Mouse (Mus musculus) CH12.LX (cell line): ENCODE results near the gene Pycr2. TPM values are rescaled to one million over a fixed set of nuclear protein-coding genes. Genes with fewer than 3 reads are reported as not detected.
A peak's percentile ranks its signal among the peaks of the same experiment; 100 is the strongest.

Experiments used
- DNase-seq: peaks from one replicate; pipeline ENCODE4 v3.0.0-alpha.2; 2013; ENCODE audit errors: extremely low read depth
- H3K27ac ChIP-seq: 2 replicates; pipeline ENCODE4 v1.5.1; 2012; ENCODE audit warnings: low read depth, mild to moderate bottlenecking, control low read depth, moderate library complexity; ENCODE audit not compliant: insufficient read depth
- H3K27me3 ChIP-seq: replicated peaks from 2 replicates; pipeline ENCODE3; 2012; ENCODE audit warnings: inconsistent platforms
- H3K36me3 ChIP-seq, 2 experiments: replicated peaks in 1 of 2; 2 replicates each; pipeline versions ENCODE3 to v1.6.1; 2012; ENCODE audit warnings: inconsistent platforms in 1 of 2, low read length in 1 of 2, mild to moderate bottlenecking in 1 of 2, mixed read lengths in 1 of 2, moderate library complexity in 1 of 2; ENCODE audit not compliant: control insufficient read depth in 1 of 2, insufficient read depth in 1 of 2
- H3K4me1 ChIP-seq, 2 experiments: 2 replicates each; pipeline ENCODE4 v1.6.1; 2012; ENCODE audit warnings: inconsistent platforms in 1 of 2, moderate library complexity in 1 of 2; ENCODE audit not compliant: insufficient read depth in 2 of 2, control insufficient read depth in 1 of 2
- H3K4me2 ChIP-seq: 2 replicates; pipeline ENCODE4 v1.6.1; 2012; ENCODE audit warnings: low read depth, mild to moderate bottlenecking, control low read depth; ENCODE audit not compliant: poor library complexity, insufficient read depth, severe bottlenecking
- H3K4me3 ChIP-seq, 3 experiments: fragments of 150-350 bp in 1 of 3; sonication (generic) in 1 of 3; replicated peaks in 1 of 3; 2 replicates each; pipeline versions ENCODE3 to v1.5.1; 2011 to 2012; ENCODE audit warnings: low read depth in 2 of 3, low read length in 2 of 3, mild to moderate bottlenecking in 2 of 3, moderate library complexity in 2 of 3, control low read depth in 1 of 3, improper control_type of control experiment in 1 of 3, inconsistent platforms in 1 of 3, mixed read lengths in 1 of 3; ENCODE audit not compliant: poor library complexity in 1 of 3
- H3K79me2 ChIP-seq: replicated peaks from 2 replicates; pipeline ENCODE4 v1.6.1; 2012; ENCODE audit warnings: mild to moderate bottlenecking, moderate library complexity; ENCODE audit not compliant: control insufficient read depth, poor library complexity, insufficient read depth, severe bottlenecking; ENCODE audit errors: extremely low read depth
- H3K9ac ChIP-seq: 2 replicates; pipeline ENCODE4 v1.6.1; 2012; ENCODE audit warnings: low read depth, mild to moderate bottlenecking, control low read depth, moderate library complexity; ENCODE audit not compliant: insufficient read depth
- H3K9me3 ChIP-seq: replicated peaks from 2 replicates; pipeline ENCODE3; 2012; ENCODE audit warnings: low read length, inconsistent platforms, mixed read lengths
- CHD1 ChIP-seq: IDR thresholded peaks from 2 replicates; pipeline ENCODE4 v1.6.1; 2012; ENCODE audit warnings: low read depth, low read length, improper control_type of control experiment, inconsistent platforms
- ELF1 ChIP-seq: IDR thresholded peaks from 2 replicates; pipeline ENCODE4 v1.6.1; 2014; ENCODE audit warnings: low read depth, mild to moderate bottlenecking, inconsistent platforms, low read length, improper control_type of control experiment
- EP300 ChIP-seq: IDR thresholded peaks from 2 replicates; pipeline ENCODE4 v1.6.1; 2011; ENCODE audit warnings: low read length, improper control_type of control experiment
- HCFC1 ChIP-seq: IDR thresholded peaks from 2 replicates; pipeline ENCODE4 v1.6.1; 2012; ENCODE audit warnings: low read depth, mild to moderate bottlenecking, inconsistent platforms, low read length, improper control_type of control experiment
- IRF4 ChIP-seq: IDR thresholded peaks from 2 replicates; pipeline ENCODE4 v1.6.1; 2014; ENCODE audit warnings: low read depth, mild to moderate bottlenecking, inconsistent platforms, low read length, improper control_type of control experiment
- JUND ChIP-seq: conservative IDR thresholded peaks from 2 replicates; pipeline ENCODE4 v1.6.1; 2011; ENCODE audit warnings: low read depth, low read length, improper control_type of control experiment
- KAT2A ChIP-seq: IDR thresholded peaks from 2 replicates; pipeline ENCODE4 v1.6.1; 2012; ENCODE audit warnings: low read length, improper control_type of control experiment, inconsistent platforms; ENCODE audit not compliant: insufficient replicate concordance
- MEF2A ChIP-seq: IDR thresholded peaks from 2 replicates; pipeline ENCODE4 v1.6.1; 2014; ENCODE audit warnings: low read depth, mild to moderate bottlenecking, inconsistent platforms, low read length, improper control_type of control experiment, borderline replicate concordance
- MXI1 ChIP-seq: IDR thresholded peaks from 2 replicates; pipeline ENCODE4 v1.6.1; 2011; ENCODE audit warnings: mild to moderate bottlenecking, low read depth, low read length, improper control_type of control experiment
- NRF1 ChIP-seq: IDR thresholded peaks from 2 replicates; pipeline ENCODE4 v1.6.1; 2014; ENCODE audit warnings: low read depth, mild to moderate bottlenecking, inconsistent platforms, low read length, improper control_type of control experiment, moderate library complexity
- POLR2A ChIP-seq: IDR thresholded peaks from 2 replicates; pipeline ENCODE4 v1.6.1; 2011; ENCODE audit warnings: low read depth, mild to moderate bottlenecking, improper control_type of control experiment, low read length
- TBP ChIP-seq: conservative IDR thresholded peaks from 2 replicates; pipeline ENCODE4 v1.6.1; 2011; ENCODE audit warnings: low read depth, low read length, improper control_type of control experiment
- TCF12 ChIP-seq: IDR thresholded peaks from 2 replicates; pipeline ENCODE4 v1.6.1; 2014; ENCODE audit warnings: low read depth, mild to moderate bottlenecking, inconsistent platforms, low read length, improper control_type of control experiment
- ZMIZ1 ChIP-seq: IDR thresholded peaks from 2 replicates; pipeline ENCODE4 v1.6.1; 2012; ENCODE audit warnings: low read depth, mild to moderate bottlenecking, inconsistent platforms, low read length, improper control_type of control experiment
- ZNF384 ChIP-seq: IDR thresholded peaks from 2 replicates; pipeline ENCODE4 v1.6.1; 2012; ENCODE audit warnings: low read depth, low read length, improper control_type of control experiment, inconsistent platforms
- dilution Hi-C: fragments of 300-500 bp; cut with MboI; formaldehyde crosslinking; loops from 2 replicates; pipeline ENCODE4 v1.14.3; 2020; ENCODE audit warnings: low sequenced_read_pairs; ENCODE audit not compliant: extremely low pct_unique_long_range_greater_than_20kb, extremely low pct_ligation_motif_present
- in situ Hi-C: fragments of 300-500 bp; cut with MboI; formaldehyde crosslinking; loops from 3 replicates; pipeline ENCODE4 v1.14.3; 2019; ENCODE audit warnings: low sequenced_read_pairs, low pct_ligation_motif_present, low pct_unique_long_range_greater_than_20kb, mixed read lengths
- polyA plus RNA-seq: library from polyadenylated mRNA; unstranded; fragments of >175 nt; gene quantifications from 2 replicates; pipeline ENCODE4 v1.2.1, GENCODE M21; 2012; ENCODE audit warnings: low read depth; ENCODE audit not compliant: insufficient read length
- total RNA-seq, 2 experiments: library from RNA; depleted of rRNA; stranded (reverse); fragments of 300-350 nt in 1 of 2; fragments of >200 nt in 1 of 2; gene quantifications; 2 replicates each; pipeline ENCODE4 v1.2.3; 2012 to 2014

The Pycr2 gene
- total and polyA plus RNA-seq, 3 experiments: 73.0 to 131 (median 119) TPM

GRCm38 (mm10) chr1:180942166-180943031 lies 38.3 kb downstream of the Pycr2 start, which contains the start of gene Tmem63a:
Gene Tmem63a, plus strand, starts transcription at chr1:180942344.
- dilution Hi-C loops: no loop called here

GRCm38 (mm10) chr1:180943032-180943644 lies 39.0 kb downstream of the Pycr2 start:
- TF ChIP-seq KAT2A: no peak

More at GRCm38 (mm10) chr1:180942166-180943031, 38.3 kb downstream of the Pycr2 start, which contains the start of gene Tmem63a:
- TF ChIP-seq HCFC1: peak; percentile 12; the same call in 1 of the 2 replicates
- TF ChIP-seq POLR2A: peak; percentile 46
- no peak for TF ChIP-seq EP300
- no peak for TF ChIP-seq ZMIZ1
- peak; percentile 54; the same call in 1 of the 2 replicates for TF ChIP-seq TCF12
- TF ChIP-seq NRF1: peak; percentile 89
- TF ChIP-seq ELF1: peak; percentile 47; the same call in 1 of the 2 replicates
- peak; percentile 42; the same call in 1 of the 2 replicates for TF ChIP-seq IRF4
- peak; percentile 61; the same call in 1 of the 2 replicates for TF ChIP-seq MXI1
- no peak for TF ChIP-seq ZNF384
- TF ChIP-seq CHD1: no peak
- no peak for TF ChIP-seq TBP
- TF ChIP-seq JUND: no peak
- TF ChIP-seq MEF2A: peak; percentile 28; the same call in 1 of the 2 replicates
- Histone ChIP-seq H3K36me3 (peaks cover 0 to 8% of the 10 kb centered on the region in 2 experiments), H3K9me3 (no peaks in the 10 kb centered on the region), H3K27me3 (peaks cover 33% of the 10 kb centered on the region), H3K4me2 (peak within 1 kb of the TSS; percentile 83), H3K4me3 (peak within 1 kb of the TSS; percentile 60 to 78 (median 70)), H3K79me2 (no peaks in the 10 kb centered on the region), H3K9ac (peak within 1 kb of the TSS; percentile 46), H3K4me1 (peaks cover 11 to 34% of the 10 kb centered on the region in 2 experiments), H3K27ac (no peak within 1 kb of the TSS)
- DNase-seq: peak; percentile 46
- in situ Hi-C loops: no loop called here

More at GRCm38 (mm10) chr1:180943032-180943644, 39.0 kb downstream of the Pycr2 start:
- Histone ChIP-seq H3K4me1 (peaks cover 11 to 34% of the 10 kb centered on the region in 2 experiments), H3K27ac (no peak overlapping the region), H3K9ac (no peak overlapping the region), H3K4me3 (peak overlapping the region; percentile 60 to 78 (median 70)), H3K4me2 (peak overlapping the region; percentile 83), H3K79me2 (no peaks in the 10 kb centered on the region), H3K27me3 (peaks cover 33% of the 10 kb centered on the region), H3K9me3 (no peaks in the 10 kb centered on the region), H3K36me3 (peaks cover 0 to 12% of the 10 kb centered on the region in 2 experiments)
- in situ Hi-C loops: no loop called here
- no peak for DNase-seq
- dilution Hi-C loops: no loop called here
